Mouse (Mus musculus) bone marrow macrophage, adult 2 months (primary cell): ENCODE results near the gene Camsap1. TPM values are rescaled to one million over a fixed set of nuclear protein-coding genes. Genes with fewer than 3 reads are reported as not detected.
A peak's percentile ranks its signal among the peaks of the same experiment; 100 is the strongest.

Experiments used
- H3K27ac ChIP-seq: 2 replicates; pipeline ENCODE4 v1.5.1; 2012; ENCODE audit warnings: low read depth, low read length; ENCODE audit not compliant: insufficient read depth
- H3K4me1 ChIP-seq: 2 replicates; pipeline ENCODE4 v1.6.1; 2012; ENCODE audit warnings: low read length; ENCODE audit not compliant: control insufficient read depth, insufficient read depth
- H3K4me3 ChIP-seq: 2 replicates; pipeline ENCODE4 v1.5.1; 2012; ENCODE audit warnings: mild to moderate bottlenecking, low read length, moderate library complexity; ENCODE audit not compliant: insufficient read depth
- CTCF ChIP-seq: IDR thresholded peaks from 2 replicates; pipeline ENCODE4 v1.5.1; 2012; ENCODE audit warnings: low read depth, mild to moderate bottlenecking, low read length, moderate library complexity
- POLR2A ChIP-seq: IDR thresholded peaks from 2 replicates; pipeline ENCODE4 v1.6.1; 2012; ENCODE audit warnings: mild to moderate bottlenecking, low read depth, low read length, borderline replicate concordance
- polyA plus RNA-seq: library from polyadenylated mRNA; stranded (reverse); fragments of >200 nt; gene quantifications from 2 replicates; pipeline ENCODE4 v1.2.4, GENCODE M21; 2012; ENCODE audit not compliant: missing spikeins, insufficient read depth, insufficient read length

The Camsap1 gene
- 11.3 and 12.0 TPM in 2 replicates for polyA plus RNA-seq

- 0 out of 2 replicates have a peak within 1 kb of the TSS, but pooled peaks have one; percentile 7 for H3K27ac ChIP-seq
- H3K4me3 ChIP-seq: peak within 1 kb of the TSS; percentile 76
- H3K4me1 ChIP-seq: peaks cover 30% of the 10 kb centered on the region
- no peak for TF ChIP-seq CTCF
- no peak for TF ChIP-seq POLR2A
Observed at GRCm38 (mm10) chr2:25983159-25983907, at the start of gene Camsap1. Camsap1 (minus strand) TSS chr2:25983282.

GRCm38 (mm10) chr2:26030288-26030687 is 47.2 kb upstream of the Camsap1 start:
- Histone ChIP-seq H3K27ac (no peak overlapping the region), H3K4me1 (peaks cover 9% of the 10 kb centered on the region), H3K4me3 (no peak overlapping the region)
- no peak for TF ChIP-seq POLR2A
- no peak for TF ChIP-seq CTCF

- TF ChIP-seq CTCF (no peak), POLR2A (no peak)
- H3K4me1 ChIP-seq: peaks cover 21% of the 10 kb centered on the region
- no peak overlapping the region for H3K27ac ChIP-seq
- H3K4me3 ChIP-seq: no peak overlapping the region
Observed at GRCm38 (mm10) chr2:26024138-26025075, 41.3 kb upstream of the Camsap1 start.

- no peak for TF ChIP-seq CTCF
- TF ChIP-seq POLR2A: no peak
- Histone ChIP-seq H3K4me1 (peaks cover 28% of the 10 kb centered on the region), H3K4me3 (no peak overlapping the region), H3K27ac (no peak overlapping the region)
Observed at GRCm38 (mm10) chr2:26022626-26023025, 39.5 kb upstream of the Camsap1 start.

DNA sequence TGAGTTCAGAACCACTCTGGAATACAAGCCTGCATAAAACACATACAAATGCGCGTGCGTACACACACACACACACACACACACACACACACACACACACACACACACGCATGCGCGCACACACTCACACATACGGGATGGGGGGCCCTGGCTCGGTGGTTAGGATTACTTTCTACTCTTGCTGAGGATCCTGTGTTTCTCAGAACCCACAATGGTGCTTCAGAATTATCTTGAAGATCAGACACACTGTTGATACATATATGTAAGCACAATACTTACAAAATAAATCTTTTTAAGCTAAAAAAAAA is 39.1 kb upstream of the Camsap1 start:
- no peak overlapping the region for H3K27ac ChIP-seq
- H3K4me3 ChIP-seq: peak overlapping the region; percentile 52; the same call in 1 of the 2 replicates

DNA sequence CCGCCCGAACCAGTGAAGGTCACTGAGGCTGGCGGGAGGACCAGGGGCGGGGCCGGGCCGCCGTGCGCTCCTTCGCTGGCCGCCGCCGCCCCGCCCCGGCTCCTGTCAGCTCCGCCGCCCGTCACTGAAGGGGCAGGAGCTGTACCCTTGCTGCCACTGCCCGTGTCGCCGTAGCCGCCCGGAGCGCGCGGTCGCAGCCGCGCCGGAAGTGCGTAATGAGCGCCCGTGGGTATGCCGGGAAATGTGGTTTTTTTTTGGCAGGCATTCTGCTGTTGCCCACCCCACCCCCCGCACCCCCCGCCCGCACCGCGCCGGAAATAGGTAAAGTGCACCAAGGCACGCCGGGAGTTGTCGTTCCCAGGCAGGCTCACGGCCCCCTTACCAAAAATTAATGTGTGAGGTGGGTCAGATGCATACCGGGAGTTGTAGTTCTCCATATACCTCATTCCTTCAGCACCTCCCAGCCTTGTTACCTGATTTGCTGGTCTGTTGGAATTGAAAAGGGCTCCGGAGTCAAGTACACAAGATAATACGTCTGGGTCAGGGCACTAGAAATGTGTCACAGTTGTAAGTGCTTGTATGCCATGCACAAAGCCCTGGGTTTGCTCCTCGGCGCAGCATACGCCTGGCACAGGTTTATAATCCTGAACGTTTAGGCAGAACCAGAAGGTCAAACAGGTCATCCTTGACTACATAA is 38.6 kb upstream of the Camsap1 start, which contains the start of gene Ubac1:
Gene Ubac1 (minus strand): TSS at position 187 of the 697 bp plus-strand sequence.
- H3K4me3 ChIP-seq: peak within 1 kb of the TSS; percentile 91
- peaks cover 30% of the 10 kb centered on the region for H3K4me1 ChIP-seq
- TF ChIP-seq POLR2A: no peak
- TF ChIP-seq CTCF: no peak
- H3K27ac ChIP-seq: peak within 1 kb of the TSS; percentile 73

More for the DNA sequence above, 39.1 kb upstream of the Camsap1 start:
- peaks cover 30% of the 10 kb centered on the region for H3K4me1 ChIP-seq
- TF ChIP-seq POLR2A (no peak), CTCF (no peak)

DNA sequence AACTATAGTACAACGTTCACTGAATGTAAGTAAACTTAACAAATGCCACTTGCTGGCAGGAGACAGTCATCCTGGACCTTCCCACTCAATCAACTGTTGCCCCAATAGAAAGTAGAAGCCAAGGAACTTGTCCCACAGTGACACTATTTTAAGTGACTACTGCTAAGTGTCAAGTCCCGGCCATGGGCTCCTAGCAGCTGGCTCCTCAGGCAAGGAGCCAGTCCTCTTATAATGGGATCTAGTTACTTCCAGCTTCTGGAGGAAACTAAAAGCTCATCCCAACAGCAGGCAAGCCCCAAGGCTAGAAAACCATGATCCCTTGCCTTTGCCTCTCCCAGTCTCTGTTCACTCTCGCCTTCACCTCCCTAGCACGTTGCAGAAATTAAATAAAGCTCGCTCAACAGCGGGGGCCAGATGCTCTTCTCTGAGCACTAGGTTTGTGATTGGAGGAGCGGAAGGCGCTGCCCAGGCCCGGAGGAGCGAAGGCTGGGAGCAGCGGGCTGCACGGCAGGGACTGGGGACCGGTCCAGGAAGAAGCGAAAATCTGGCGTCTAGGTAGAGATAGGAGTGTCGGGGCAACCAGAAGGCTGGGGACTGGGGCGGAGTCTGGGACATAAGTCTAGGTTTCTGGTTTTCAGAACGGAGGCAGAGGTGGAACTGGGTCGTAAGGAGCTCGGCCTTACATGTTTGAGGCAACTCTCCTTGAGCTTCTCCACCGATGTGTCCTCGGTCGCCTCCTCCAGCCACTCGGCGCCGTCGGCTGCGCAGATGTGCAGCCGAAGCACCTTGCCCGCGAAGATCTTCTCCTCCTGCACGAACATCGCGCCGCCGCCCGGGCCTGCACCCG is 37.9 kb upstream of the Camsap1 start:
- H3K4me3 ChIP-seq: peak overlapping the region; percentile 91
- peaks cover 25% of the 10 kb centered on the region for H3K4me1 ChIP-seq
- peak overlapping the region; percentile 73 for H3K27ac ChIP-seq
- TF ChIP-seq CTCF (no peak), POLR2A (no peak)

GRCm38 (mm10) chr2:26019923-26020322 is 36.8 kb upstream of the Camsap1 start:
- Histone ChIP-seq H3K4me3 (peak overlapping the region; percentile 91; the same call in 1 of the 2 replicates), H3K4me1 (peaks cover 20% of the 10 kb centered on the region), H3K27ac (no peak overlapping the region)
- TF ChIP-seq CTCF (no peak), POLR2A (no peak)

GRCm38 (mm10) chr2:26017326-26017725 is 34.2 kb upstream of the Camsap1 start:
- H3K4me3 ChIP-seq: no peak overlapping the region
- TF ChIP-seq CTCF: no peak
- TF ChIP-seq POLR2A: no peak
- no peak overlapping the region for H3K27ac ChIP-seq
- H3K4me1 ChIP-seq: peaks cover 20% of the 10 kb centered on the region
